Mouse (Mus musculus) ES-E14 (cell line): ENCODE results near the gene Ccdc3.

ENCODE experiments used
- CHD2 ChIP-seq: IDR thresholded peaks from 2 replicates; pipeline ENCODE4 v1.6.1; 2014; ENCODE audit warnings: mild to moderate bottlenecking, low read depth, low read length, inconsistent platforms
- HCFC1 ChIP-seq: IDR thresholded peaks from 2 replicates; pipeline ENCODE4 v1.6.1; 2012; ENCODE audit warnings: low read length, inconsistent platforms, borderline replicate concordance; ENCODE audit not compliant: insufficient read depth
- MAFK ChIP-seq: IDR thresholded peaks from 2 replicates; pipeline ENCODE4 v1.6.1; 2014; ENCODE audit warnings: mild to moderate bottlenecking, low read depth, low read length, inconsistent platforms; ENCODE audit not compliant: insufficient read depth
- ZC3H11A ChIP-seq: IDR thresholded peaks from 2 replicates; pipeline ENCODE4 v1.6.1; 2012; ENCODE audit warnings: low read depth, mild to moderate bottlenecking, inconsistent platforms, low read length, borderline replicate concordance
- ZNF384 ChIP-seq: IDR thresholded peaks from 2 replicates; pipeline ENCODE4 v1.6.1; 2012; ENCODE audit warnings: low read depth, low read length, inconsistent platforms

DNA sequence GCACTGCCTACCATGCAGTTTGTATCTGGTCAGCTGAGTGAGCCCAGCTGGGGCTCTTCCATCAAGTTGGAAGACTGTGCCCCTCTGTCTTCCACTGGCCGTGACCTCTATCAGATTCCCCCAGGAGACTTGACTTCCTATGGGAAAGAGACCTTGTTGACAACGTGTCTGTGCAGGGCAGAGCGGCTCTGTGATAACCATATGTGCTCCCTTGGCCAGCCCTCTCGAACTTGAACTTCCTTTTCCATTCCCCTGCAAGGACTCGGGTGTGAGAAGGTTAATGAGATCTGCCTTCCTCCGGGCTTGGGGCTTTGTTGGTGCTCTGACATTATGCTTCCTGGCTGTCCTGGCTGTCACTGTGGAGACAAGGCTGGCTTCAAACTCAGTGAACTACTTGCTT, 12.1 kb upstream of the Ccdc3 start:
- TF ChIP-seq HCFC1 (no peak), ZC3H11A (no peak), ZNF384 (no peak), MAFK (no peak), CHD2 (no peak)
